Mouse (Mus musculus) lung, adult 2 months (tissue): ENCODE results near the gene E130116L18Rik.

ENCODE experiments used
- CTCF ChIP-seq: fragments of 200-500 bp; IDR thresholded peaks from 2 replicates; pipeline ENCODE4 v1.5.1; 2011; ENCODE audit warnings: mild to moderate bottlenecking, low read length, control low read depth; ENCODE audit not compliant: insufficient read depth
- POLR2A ChIP-seq: fragments of 200-500 bp; IDR thresholded peaks from 2 replicates; pipeline ENCODE4 v1.6.1; 2011; ENCODE audit warnings: low read depth, mild to moderate bottlenecking, control low read depth, low read length, borderline replicate concordance; ENCODE audit errors: extremely low read depth

GRCm38 (mm10) chr5:25187727-25188126 is 35.2 kb downstream of the E130116L18Rik start:
- no peak for TF ChIP-seq POLR2A
- TF ChIP-seq CTCF, result no peak
